ENCODE assay signal across 31 mouse cellular contexts in genomic region chr5:99296348-99296747, GRCm38 (mm10).
"Had no signal": no experiment of that assay in that cellular context is flagged by ENCODE, and none has a peak within 500 bp of the region (broad histone marks: within the 10 kb centered on the region; RNA-seq: fewer than 3 reads in every experiment).

No protein-coding gene starts in this region.

- ATAC-seq: liver, embryonic 12.5 days; liver, postnatal 0 days; lung, postnatal 0 days; midbrain, embryonic 13.5 days; midbrain, embryonic 15.5 days; midbrain, embryonic 16.5 days had no signal

- H3K4me3 ChIP-seq: limb, embryonic 10.5 days; limb, embryonic 12.5 days; limb, embryonic 13.5 days; limb, embryonic 15.5 days; liver, embryonic 12.5 days; liver, embryonic 13.5 days; liver, embryonic 15.5 days; lung, embryonic 15.5 days; megakaryocyte, embryonic 14.5 days; midbrain, embryonic 10.5 days; midbrain, embryonic 12.5 days; midbrain, embryonic 13.5 days; midbrain, embryonic 15.5 days; myocyte had no signal

- H3K36me3 ChIP-seq: limb, embryonic 10.5 days; limb, embryonic 12.5 days; limb, embryonic 13.5 days; limb, embryonic 15.5 days; liver, embryonic 12.5 days; liver, embryonic 13.5 days; liver, embryonic 15.5 days; lung, embryonic 15.5 days; midbrain, embryonic 10.5 days; midbrain, embryonic 12.5 days; midbrain, embryonic 13.5 days; midbrain, embryonic 15.5 days had no signal

- H3K4me1 ChIP-seq: limb, embryonic 13.5 days; limb, embryonic 15.5 days; liver, embryonic 15.5 days; lung, embryonic 15.5 days; midbrain, embryonic 10.5 days; midbrain, embryonic 12.5 days; midbrain, embryonic 13.5 days; midbrain, embryonic 15.5 days had no signal

- H3K27ac ChIP-seq: limb, embryonic 10.5 days; limb, embryonic 12.5 days; limb, embryonic 13.5 days; limb, embryonic 15.5 days; liver, embryonic 12.5 days; liver, embryonic 13.5 days; liver, embryonic 14.5 days; liver, embryonic 15.5 days; lung, embryonic 15.5 days; macrophage; midbrain, embryonic 10.5 days; midbrain, embryonic 12.5 days; midbrain, embryonic 13.5 days; midbrain, embryonic 15.5 days had no signal

- H3K9me3 ChIP-seq: limb, embryonic 10.5 days; limb, embryonic 12.5 days; limb, embryonic 13.5 days; limb, embryonic 15.5 days; liver, embryonic 12.5 days; liver, embryonic 13.5 days; liver, embryonic 15.5 days; lung, embryonic 15.5 days; megakaryocyte, embryonic 14.5 days; midbrain, embryonic 10.5 days; midbrain, embryonic 12.5 days; midbrain, embryonic 13.5 days; midbrain, embryonic 15.5 days had no signal

- H3K4me2 ChIP-seq: limb, embryonic 12.5 days; limb, embryonic 13.5 days; limb, embryonic 15.5 days; liver, embryonic 11.5 days; liver, embryonic 12.5 days; liver, embryonic 13.5 days; liver, embryonic 15.5 days; lung, embryonic 14.5 days; lung, embryonic 15.5 days; midbrain, embryonic 11.5 days; midbrain, embryonic 12.5 days; midbrain, embryonic 13.5 days; midbrain, embryonic 15.5 days had no signal

- H3K27me3 ChIP-seq: limb, embryonic 12.5 days; limb, embryonic 13.5 days; limb, embryonic 15.5 days; liver, embryonic 12.5 days; liver, embryonic 13.5 days; liver, embryonic 15.5 days; lung, embryonic 15.5 days; midbrain, embryonic 13.5 days; midbrain, embryonic 15.5 days had no signal

- H3K9ac ChIP-seq: limb, embryonic 12.5 days; limb, embryonic 13.5 days; limb, embryonic 15.5 days; liver, embryonic 12.5 days; liver, embryonic 13.5 days; liver, embryonic 14.5 days; liver, embryonic 15.5 days; liver, postnatal 0 days; lung, embryonic 14.5 days; lung, embryonic 15.5 days; midbrain, embryonic 12.5 days; midbrain, embryonic 13.5 days; midbrain, embryonic 15.5 days had no signal

- DNase-seq: left cerebral cortex, postnatal 4 days; liver; liver, embryonic 13.5 days; liver, postnatal 0 days; lung, adult 18-20 months; lung, adult 2 months; lung, embryonic 14.5 days; lung, postnatal 10 days; lung, postnatal 14 days; lung, postnatal 36 days; lung, postnatal 4 days; midbrain, embryonic 14.5 days had no signal
